Mouse (Mus musculus): ENCODE data around the gene Cebpa.

Gene Cebpa

GRCm38 (mm10) chr7:35118841-35119413 is at the start of gene Cebpa:
Gene Cebpa (plus strand): TSS chr7:35119293.
- no peak for DNase-seq (ENCODE audit: low read depth)

GRCm38 (mm10) chr7:35076645-35077044 is 42.4 kb upstream of the Cebpa start:
- DNase-seq (ENCODE audit: low read depth) = no peak

GRCm38 (mm10) chr7:35080843-35081338 is 38.2 kb upstream of the Cebpa start:
- no peak for DNase-seq (ENCODE audit: low read depth)

GRCm38 (mm10) chr7:35081406-35082104 is 37.5 kb upstream of the Cebpa start:
- no peak for DNase-seq (ENCODE audit: low read depth)

- no peak for DNase-seq (ENCODE audit: low read depth)
Measured at GRCm38 (mm10) chr7:35084565-35085360, 34.3 kb upstream of the Cebpa start.

- DNase-seq (ENCODE audit: low read depth) = no peak
Measured at GRCm38 (mm10) chr7:35086271-35086861, 32.7 kb upstream of the Cebpa start.

GRCm38 (mm10) chr7:35090550-35090949 is 28.5 kb upstream of the Cebpa start:
- DNase-seq (ENCODE audit: low read depth) = no peak

- DNase-seq (ENCODE audit: low read depth) = no peak
Measured at GRCm38 (mm10) chr7:35094975-35095678, 24.0 kb upstream of the Cebpa start.

GRCm38 (mm10) chr7:35098777-35099176 is 20.3 kb upstream of the Cebpa start:
- DNase-seq (ENCODE audit: low read depth) = no peak

- DNase-seq (ENCODE audit: low read depth) = no peak
Measured at GRCm38 (mm10) chr7:35099528-35099927, 19.6 kb upstream of the Cebpa start.

GRCm38 (mm10) chr7:35106614-35107013 is 12.5 kb upstream of the Cebpa start:
- DNase-seq (ENCODE audit: low read depth) = no peak

GRCm38 (mm10) chr7:35107630-35108029 is 11.5 kb upstream of the Cebpa start:
- DNase-seq (ENCODE audit: low read depth) = no peak

- DNase-seq (ENCODE audit: low read depth) = no peak
Measured at GRCm38 (mm10) chr7:35108046-35108445, 11.0 kb upstream of the Cebpa start.

GRCm38 (mm10) chr7:35108663-35109062 is 10.4 kb upstream of the Cebpa start:
- no peak for DNase-seq (ENCODE audit: low read depth)

GRCm38 (mm10) chr7:35113136-35113535 is 6.0 kb upstream of the Cebpa start:
- no peak for DNase-seq (ENCODE audit: low read depth)

GRCm38 (mm10) chr7:35113721-35114120 is 5.4 kb upstream of the Cebpa start:
- DNase-seq (ENCODE audit: low read depth) = no peak

GRCm38 (mm10) chr7:35116524-35116923 is 2.6 kb upstream of the Cebpa start:
- no peak for DNase-seq (ENCODE audit: low read depth)

GRCm38 (mm10) chr7:35117052-35117451 is 2.0 kb upstream of the Cebpa start:
- DNase-seq (ENCODE audit: low read depth) = no peak

- no peak for DNase-seq (ENCODE audit: low read depth)
Measured at GRCm38 (mm10) chr7:35117761-35118098, 1.4 kb upstream of the Cebpa start.

GRCm38 (mm10) chr7:35118099-35118781 is 853 bp upstream of the Cebpa start:
- no peak for DNase-seq (ENCODE audit: low read depth)

- no peak for DNase-seq (ENCODE audit: low read depth)
Measured at GRCm38 (mm10) chr7:35119506-35120145, 533 bp downstream of the Cebpa start.
